Mouse (Mus musculus): Measurements from ENCODE around the gene Ina.

DNA sequence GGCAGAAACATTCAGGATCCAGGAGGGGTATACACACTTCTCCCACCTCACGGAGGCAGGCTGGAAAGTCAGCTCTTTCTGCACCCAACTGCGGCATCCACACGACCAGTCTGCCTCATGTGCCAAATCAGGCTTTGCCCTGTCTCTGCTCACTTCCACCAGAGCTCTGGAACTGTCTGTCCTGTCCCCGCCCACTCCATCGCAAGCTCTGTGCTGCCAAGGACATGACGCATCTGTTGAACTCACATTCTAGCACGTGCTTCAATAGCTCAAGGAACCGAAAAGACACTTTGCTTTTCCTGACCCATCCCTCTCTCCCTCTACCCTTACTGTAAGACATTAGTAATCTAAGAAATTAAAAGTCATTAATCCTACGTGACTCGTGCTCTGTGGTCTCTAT lies 10.5 kb downstream of the Ina start:
- TF ChIP-seq CTCF (IDR thresholded peaks at IDR 0.05; ENCODE audit: borderline replicate concordance, extremely low read depth, insufficient read depth, insufficient read length) (no peak), POLR2A (IDR thresholded peaks at IDR 0.05; ENCODE audit: borderline replicate concordance, extremely low read depth, insufficient read depth, insufficient read length, poor library complexity, severe bottlenecking) (no peak)

Data from brain, embryonic 14.5 days (tissue).